Mouse (Mus musculus): ENCODE data around the gene Vmn1r219.
"Not testable (repeated sequence)": the region's sequence is repeated elsewhere in the genome, so short reads cannot be mapped to it uniquely, and the experiment has no call there.

Gene Vmn1r219

GRCm38 (mm10) chr13:23159012-23159411 lies at the start of gene Vmn1r219:
TSS of gene Vmn1r219 (plus strand) at chr13:23159312.
- no peak for DNase-seq (ENCODE audit: low read depth, low spot score)

DNA sequence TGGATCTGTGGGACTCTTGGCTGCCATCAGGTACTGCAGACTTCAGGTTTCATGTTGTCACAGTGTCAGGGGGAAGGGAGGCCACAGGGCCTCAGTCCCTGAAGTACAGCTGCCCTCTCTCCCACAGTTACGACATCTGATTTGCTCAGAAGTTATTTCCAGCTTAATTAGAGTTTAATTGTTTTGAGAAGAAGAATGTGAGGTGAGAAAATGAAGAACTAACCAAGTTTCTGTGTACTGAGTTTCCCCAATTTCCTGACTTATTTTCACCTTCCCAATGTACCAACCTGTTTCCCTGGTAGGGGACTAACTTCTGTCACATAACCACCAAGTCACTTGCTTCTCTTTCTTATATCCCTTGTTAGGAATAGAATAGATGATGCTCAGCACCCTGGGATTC lies 41.0 kb upstream of the Vmn1r219 start, which contains the start of gene Vmn1r217:
Gene Vmn1r217, minus strand, starts transcription at position 101 of the 400 bp plus-strand sequence.
- DNase-seq (ENCODE audit: low read depth, low spot score) = not testable (repeated sequence)

DNA sequence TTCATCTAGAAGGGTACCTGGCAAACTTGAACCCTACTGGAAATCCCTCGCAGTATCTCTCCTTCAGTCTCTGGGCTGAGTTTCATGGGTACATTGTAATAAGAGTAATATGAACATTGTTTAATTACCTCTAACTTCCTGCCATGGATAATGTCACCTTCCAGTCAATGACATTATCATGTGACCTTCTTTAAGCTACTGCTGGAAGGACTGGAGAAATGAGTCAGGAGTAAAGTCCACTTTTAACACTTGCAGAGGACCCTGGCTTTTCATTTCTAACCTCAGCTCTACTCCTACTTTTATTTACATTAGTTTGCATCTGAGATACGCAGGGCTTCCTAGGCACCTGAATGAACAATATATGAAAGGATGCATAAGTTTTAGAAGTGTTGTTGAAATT lies 38.5 kb upstream of the Vmn1r219 start:
- DNase-seq (ENCODE audit: low read depth, low spot score) = no peak

- no peak for DNase-seq (ENCODE audit: low read depth, low spot score)
Measured at GRCm38 (mm10) chr13:23133099-23133498, 26.0 kb upstream of the Vmn1r219 start, which contains the start of gene Vmn1r218. TSS of gene Vmn1r218 (plus strand) at chr13:23133155.

DNA sequence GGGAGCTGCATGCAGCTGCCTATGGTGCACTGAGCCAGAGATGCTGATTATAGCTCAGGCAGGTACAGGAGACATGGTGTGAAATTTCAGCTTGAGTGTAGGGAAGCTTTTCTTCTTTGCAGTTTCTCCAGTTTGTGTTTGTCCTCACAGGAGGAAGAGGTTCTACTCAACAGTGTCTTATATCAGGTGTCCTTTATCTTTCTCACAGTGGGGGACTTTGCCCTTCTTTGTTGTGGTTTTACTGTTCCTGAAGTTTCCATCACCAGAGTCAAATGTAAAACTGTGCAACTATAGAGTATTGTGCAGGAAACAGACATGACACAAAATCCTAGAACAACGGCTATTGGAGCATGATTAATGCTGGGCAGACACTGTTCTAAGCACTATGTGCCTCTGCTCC lies 25.6 kb upstream of the Vmn1r219 start:
- DNase-seq (ENCODE audit: low read depth, low spot score) = no peak

DNA sequence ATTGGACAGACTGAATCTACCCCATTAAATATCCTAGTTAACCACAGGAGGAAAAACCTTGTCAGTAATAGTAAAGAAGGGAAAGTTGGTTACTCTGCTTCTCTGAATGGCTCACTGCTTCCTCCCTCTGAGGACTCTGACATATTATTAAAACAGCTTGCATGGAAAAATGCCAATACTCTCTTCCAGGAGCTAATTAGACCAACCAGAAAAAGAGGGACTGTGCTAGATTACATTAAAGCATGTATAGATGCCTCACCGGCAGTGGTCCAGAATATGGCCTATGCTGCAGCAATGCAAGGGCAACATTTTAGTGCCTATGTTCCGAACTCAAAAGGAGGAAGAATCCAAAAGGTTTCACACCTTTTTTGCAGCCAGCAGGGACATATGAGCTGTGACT lies 20.2 kb upstream of the Vmn1r219 start:
- no peak for DNase-seq (ENCODE audit: low read depth, low spot score)

- DNase-seq (ENCODE audit: low read depth, low spot score) = no peak
Measured at GRCm38 (mm10) chr13:23157848-23158247, 1.3 kb upstream of the Vmn1r219 start.

DNA sequence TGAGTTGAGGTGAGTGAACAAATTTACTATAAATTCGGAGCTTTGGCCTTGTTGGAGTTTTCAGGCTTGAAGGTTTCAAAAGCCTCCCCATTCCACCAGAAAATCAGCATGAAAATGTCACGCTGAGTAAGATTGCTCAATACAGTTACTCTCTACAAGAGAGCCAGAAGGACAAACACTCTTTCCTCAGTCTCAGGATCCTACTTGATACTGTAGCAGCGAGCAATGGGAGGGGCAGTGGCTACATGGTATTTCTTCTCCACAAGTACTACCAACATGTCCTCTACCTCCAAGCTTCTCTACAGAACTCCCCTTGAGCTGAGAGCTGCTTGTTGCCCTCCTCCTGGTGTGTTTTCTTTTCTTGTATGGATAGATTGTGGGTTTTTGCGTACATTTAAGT lies 7.4 kb downstream of the Vmn1r219 start:
- not testable (repeated sequence) for DNase-seq (ENCODE audit: low read depth, low spot score)

DNA sequence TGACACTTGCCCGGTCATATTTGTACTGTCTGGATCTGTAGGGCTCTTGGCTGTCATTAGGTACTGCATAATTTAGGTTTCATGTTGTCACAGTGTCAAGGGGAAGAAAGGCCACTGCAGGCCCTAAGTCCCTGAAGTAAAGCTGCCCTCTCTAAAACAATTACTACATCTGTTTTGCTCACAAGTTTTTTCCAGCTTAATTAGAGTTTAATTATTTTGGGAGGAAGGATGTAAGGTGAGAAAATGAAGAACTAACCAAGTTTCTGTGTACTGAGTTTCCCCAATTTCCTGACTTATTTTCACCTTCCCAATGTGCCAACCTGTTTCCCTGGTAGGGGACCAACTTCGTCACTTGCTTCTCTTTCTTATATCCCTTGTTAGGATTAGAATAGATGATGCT lies 28.8 kb downstream of the Vmn1r219 start, which contains the start of gene Vmn1r220:
Gene Vmn1r220, minus strand, starts transcription at position 101 of the 400 bp plus-strand sequence.
- DNase-seq (ENCODE audit: low read depth, low spot score) = no peak

DNA sequence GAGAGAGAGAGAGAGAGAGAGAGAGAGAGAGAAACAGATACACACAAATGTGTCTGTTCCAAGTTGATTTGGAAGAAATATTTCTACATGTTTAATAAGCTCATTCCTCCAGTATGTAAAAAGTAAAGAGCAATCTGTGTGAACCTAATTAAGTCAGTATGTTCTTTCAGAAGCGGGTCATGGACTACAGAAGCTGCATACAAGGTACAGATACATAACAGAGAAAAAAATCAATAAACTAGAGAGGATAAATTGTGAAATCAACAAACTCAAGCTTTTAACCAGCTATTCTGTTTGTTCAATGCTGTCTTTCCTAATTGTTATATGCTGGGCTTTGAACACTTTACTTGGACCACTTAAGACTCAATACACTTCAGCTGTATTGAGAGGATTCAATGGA lies 44.8 kb downstream of the Vmn1r219 start:
- not testable (repeated sequence) for DNase-seq (ENCODE audit: low read depth, low spot score)

GRCm38 (mm10) chr13:23213827-23214226 lies 54.7 kb downstream of the Vmn1r219 start, which contains the start of gene Vmn1r221:
TSS of gene Vmn1r221 (plus strand) at chr13:23214127.
- not testable (repeated sequence) for DNase-seq (ENCODE audit: low read depth, low spot score)
